Mouse (Mus musculus): ENCODE results near the gene Noxo1.

The Noxo1 gene

GRCm38 (mm10) chr17:24745526-24746497 is 49.8 kb downstream of the Noxo1 start:
- DNase-seq: peak; percentile 87 to 89

GRCm38 (mm10) chr17:24746986-24747385 is 51.0 kb downstream of the Noxo1 start:
- no peak for DNase-seq

All from cerebellum, postnatal 10 days (tissue).